Mouse (Mus musculus) brain, embryonic 14.5 days (tissue): ENCODE results near the gene Pcp4l1.

ENCODE experiments used
- CTCF ChIP-seq: fragments of 200-500 bp; IDR thresholded peaks from 2 replicates; pipeline ENCODE4 v1.5.1; 2012; ENCODE audit warnings: inconsistent platforms, mild to moderate bottlenecking, moderate library complexity, borderline replicate concordance; ENCODE audit not compliant: insufficient read depth, insufficient read length; ENCODE audit errors: extremely low read depth
- POLR2A ChIP-seq: fragments of 200-500 bp; IDR thresholded peaks from 2 replicates; pipeline ENCODE4 v1.6.1; 2012; ENCODE audit warnings: mild to moderate bottlenecking, inconsistent platforms, borderline replicate concordance; ENCODE audit not compliant: poor library complexity, insufficient read depth, insufficient read length, severe bottlenecking; ENCODE audit errors: extremely low read depth

DNA sequence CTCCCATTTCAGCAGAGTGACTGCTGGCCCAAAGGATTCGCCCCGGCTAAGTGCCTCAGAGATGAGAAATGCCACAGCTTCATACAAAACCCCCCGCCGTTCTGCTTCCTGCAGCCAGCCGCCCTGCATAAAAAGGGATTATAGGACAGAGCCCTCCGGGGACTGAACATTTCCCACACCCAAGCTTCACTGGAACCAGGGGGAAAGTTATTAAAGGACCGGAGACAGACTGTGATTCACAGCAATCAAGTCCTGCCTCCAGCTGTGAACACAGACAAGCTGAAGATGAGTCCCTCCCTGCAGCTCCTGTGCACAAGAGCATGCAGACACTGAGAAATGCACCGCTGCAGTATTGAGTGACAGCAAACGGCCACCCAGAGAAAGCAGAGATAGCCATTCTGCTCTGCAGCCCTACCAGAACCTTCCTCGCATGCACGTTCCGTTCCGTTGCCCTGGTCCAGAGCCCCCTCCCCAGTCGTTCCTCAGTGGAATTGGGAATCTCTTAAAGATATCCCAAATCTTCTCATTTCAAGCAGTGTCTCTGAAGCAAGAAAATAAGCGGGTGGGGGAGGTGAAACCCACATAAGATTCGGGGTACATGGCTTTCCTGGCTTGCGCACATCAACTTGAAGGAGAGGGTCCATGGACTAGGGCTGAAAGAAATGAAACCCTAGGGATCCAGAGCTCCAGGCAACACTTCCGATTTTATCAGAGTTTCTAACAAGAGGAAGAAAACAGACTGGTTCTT, 2.8 kb downstream of the Pcp4l1 start:
- TF ChIP-seq CTCF: no peak
- no peak for TF ChIP-seq POLR2A
